Mouse (Mus musculus) urinary bladder, postnatal 25 days (tissue): ENCODE data around the gene Cox17.
"Not testable (repeated sequence)": the region's sequence is repeated elsewhere in the genome, so short reads cannot be mapped to it uniquely, and the experiment has no call there.

ENCODE experiments used
- DNase-seq: peaks from one replicate; pipeline ENCODE4 v3.0.0; 2022; ENCODE audit warnings: low spot score

The Cox17 gene

DNA sequence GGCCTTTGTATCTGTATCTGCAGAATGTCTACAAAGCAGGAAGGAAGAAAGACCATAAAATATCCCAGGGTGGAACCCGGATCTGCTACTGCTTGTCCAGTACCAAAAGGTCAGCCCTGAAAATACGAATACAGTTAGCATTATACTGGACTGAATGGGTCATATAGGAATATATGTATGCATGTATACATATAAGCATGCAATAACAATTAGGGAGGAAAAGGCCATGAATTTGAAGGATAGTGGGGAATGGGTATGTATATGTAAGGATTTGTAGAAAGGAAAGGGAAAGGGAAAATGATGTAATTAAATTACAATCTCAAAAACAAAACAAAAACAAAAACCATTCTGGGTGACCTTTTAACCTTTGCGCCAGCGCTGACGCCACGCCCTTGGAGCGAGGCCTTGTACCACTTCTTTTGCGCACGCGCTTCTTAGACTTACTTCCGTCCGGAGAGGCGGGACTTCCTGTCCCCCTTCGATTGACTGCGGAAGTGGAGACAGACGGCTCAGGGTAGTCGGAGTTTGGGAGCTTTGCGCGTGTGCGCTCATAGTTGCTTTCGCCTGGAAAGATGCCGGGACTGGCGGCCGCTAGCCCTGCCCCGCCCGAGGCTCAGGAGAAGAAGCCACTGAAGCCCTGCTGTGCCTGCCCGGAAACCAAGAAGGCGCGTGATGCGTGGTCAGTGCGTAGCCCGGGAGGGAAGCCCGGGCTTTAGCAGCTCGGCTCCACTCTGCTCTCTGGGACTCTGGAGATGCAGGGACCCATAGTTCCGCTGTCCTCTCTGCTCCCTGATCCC, at the start of gene Cox17, which contains the start of gene Gm21987:
Gene Cox17, plus strand, starts transcription at position 463 of the 797 bp plus-strand sequence.
Gene Gm21987, plus strand, starts transcription at position 512 of the 797 bp plus-strand sequence.
- peak; percentile 83 for DNase-seq

DNA sequence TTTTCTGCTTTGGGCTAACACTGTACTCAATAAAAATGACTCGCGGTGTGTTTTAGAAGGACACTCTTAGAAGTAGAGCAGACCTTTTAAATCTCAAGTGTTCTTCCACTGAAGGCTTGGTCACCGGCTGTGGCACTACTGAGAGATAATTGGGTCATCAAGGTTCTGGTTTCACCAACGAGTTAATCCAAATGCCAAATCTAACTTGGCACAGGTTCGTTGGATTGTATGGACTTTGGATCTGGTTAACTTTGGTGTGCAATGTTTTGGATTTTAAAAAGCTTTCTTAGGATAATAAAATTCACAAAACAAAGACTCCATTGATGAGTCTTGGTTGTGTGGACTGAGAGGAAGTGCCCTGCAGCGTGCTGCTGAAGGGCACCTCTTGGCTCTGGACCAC, 48.4 kb upstream of the Cox17 start:
- no peak for DNase-seq

DNA sequence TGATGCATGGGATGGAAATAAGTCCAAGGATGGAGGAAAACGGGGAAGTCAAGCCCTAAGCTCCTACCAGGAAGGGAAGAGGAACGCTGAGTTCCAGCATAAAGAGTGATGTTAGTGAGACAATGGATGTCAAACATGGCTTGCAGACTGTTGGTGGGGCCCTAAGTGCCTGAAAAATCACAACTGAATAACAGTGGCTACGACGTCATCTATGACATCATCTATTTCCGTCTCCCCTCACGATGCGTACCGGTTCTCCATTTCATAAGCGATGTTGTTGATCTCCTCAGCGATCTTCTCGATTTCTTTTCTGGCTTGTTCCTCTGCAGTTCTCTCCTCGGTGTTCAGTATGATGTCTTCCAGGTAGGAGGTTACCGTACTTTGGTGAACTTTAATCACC, 44.4 kb upstream of the Cox17 start:
- no peak for DNase-seq

DNA sequence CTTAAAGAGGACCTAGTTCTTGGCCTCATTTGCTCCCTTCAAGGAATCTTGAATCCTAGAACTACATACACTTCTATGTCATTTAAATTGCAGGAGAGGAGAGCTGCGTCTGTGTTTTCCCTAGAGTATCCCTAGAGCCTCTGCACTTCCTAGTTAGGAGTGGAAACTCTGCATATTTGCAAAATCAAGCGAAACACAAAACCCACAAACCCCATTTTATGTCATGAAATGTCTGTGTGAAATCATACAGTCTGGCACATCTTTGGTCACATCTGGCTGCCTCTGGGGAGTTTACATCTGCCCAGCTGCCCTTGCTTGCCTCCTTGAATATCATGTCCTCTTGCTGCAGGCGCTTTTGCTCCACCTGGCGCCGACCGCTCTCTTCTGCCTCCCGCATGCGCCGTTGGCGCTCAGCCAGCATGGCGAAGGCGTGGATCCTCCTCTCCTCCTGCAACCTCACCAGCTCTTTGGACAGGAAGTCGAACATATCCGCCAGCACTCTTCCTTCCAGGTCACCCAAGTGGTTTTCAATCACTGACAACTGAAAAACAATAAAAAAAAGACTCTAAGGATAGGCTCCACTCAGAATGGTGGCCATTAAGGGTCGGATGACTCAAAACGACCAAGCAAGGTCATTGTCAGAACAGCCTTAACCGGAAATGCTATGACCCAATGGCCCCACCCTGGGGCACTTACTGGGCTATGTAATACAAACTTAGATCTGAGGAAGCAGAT, 42.2 kb upstream of the Cox17 start:
- no peak for DNase-seq

DNA sequence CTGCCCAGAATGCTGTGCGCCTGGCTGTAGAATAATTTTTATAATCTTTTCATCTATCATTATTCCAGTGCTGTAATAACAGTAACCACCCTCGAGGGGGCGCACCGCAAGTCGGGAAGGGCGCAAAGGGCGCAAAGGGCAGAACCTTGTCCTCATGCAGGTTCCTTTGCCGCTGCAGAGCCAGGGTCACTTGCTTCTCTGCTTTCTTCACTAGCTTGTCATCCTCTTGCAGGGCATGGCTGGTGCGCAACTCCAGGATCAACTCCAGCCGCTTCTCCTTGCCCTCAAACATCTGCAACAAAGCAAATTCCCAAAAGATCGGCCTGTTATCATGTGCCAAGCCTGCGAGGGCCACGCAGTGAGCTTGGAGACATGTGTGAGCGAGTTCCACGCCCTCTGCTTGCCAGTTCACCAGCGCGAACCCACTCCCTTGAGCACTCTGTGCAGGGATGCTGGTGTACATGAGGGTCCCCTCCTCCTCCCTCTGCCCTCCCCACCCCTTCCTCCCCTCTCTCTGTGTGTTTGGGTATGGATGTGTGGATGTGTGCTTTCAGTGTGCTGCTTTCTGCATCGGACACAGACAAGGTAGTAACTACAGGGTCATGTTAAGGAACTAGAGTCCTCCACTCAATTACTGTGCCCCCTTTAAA, 40.1 kb upstream of the Cox17 start:
- no peak for DNase-seq

DNA sequence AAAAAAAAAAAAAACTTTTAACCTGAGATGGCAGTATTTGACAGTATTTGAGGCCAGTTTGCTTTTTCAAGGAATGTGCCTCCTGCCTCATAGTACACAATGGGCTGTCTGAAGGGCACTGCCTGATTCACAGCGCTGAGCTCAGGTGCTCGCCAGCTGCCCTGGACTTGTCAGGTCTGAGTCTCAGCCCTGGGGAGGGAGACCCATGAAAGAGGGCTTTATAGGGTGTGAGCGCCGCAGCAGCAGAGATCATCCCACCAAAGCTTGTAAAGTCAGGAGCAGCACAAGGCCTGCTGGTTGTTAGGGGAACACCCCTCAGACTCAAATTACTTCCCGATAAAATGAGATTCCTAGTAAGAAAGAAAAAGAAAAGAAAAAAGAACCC, 39.6 kb upstream of the Cox17 start:
- DNase-seq: no peak

DNA sequence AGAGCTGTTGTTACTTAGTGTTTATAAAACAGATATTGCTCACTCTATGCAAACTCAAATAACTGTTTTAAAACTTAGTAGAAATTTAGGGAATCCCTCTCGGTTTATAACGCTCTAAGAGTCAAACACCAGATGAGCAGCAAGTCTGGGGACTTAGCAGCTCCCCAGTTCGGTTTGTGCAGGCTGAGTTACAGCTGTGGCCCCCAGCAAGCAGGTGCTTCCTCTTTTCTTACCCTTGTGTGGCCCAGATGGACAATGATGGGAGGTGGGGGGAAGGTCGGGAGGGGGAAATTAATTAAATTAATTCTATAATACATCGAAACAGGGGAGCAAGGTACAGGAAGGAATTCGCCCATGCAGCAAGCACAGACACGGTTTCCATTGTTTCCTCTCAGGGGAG, 39.1 kb upstream of the Cox17 start:
- DNase-seq: no peak

DNA sequence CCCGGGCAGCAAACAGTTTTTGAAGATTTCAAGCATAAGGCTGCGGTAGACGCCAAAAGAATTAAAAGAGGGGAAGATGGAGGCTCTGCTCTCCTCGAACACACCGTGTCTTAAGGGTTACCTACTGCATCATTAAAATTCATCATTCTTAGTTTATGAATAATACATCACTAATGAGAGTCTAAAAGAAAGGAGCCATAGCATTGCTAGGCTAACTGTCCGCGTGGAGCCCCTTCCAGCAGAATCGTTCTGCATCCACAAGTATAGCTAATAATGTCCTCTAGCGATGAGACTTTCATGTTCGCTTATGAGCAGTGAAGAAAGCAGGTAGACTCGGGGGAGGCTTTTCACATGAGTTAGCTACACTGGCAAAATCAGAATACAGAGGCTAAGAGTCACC, 38.6 kb upstream of the Cox17 start:
- no peak for DNase-seq

DNA sequence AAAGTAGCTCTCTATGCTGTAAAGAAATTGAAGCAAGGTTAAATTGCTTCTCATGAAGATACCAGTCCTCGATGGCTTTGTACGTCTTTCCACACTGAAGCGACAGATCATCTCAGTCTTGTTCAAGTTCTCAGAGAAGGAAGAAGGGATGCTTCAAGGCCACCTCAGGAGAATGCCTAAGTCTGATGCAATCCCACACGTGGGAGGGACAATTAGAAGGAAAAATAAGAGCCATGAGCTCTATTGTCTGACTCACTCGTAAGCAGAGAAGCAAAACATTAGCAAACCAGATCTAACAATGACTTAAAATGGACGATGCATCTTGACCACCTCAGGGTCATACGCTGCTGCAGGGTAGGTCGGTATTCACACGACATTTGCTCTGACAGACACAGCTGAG, 28.3 kb upstream of the Cox17 start:
- DNase-seq: no peak

DNA sequence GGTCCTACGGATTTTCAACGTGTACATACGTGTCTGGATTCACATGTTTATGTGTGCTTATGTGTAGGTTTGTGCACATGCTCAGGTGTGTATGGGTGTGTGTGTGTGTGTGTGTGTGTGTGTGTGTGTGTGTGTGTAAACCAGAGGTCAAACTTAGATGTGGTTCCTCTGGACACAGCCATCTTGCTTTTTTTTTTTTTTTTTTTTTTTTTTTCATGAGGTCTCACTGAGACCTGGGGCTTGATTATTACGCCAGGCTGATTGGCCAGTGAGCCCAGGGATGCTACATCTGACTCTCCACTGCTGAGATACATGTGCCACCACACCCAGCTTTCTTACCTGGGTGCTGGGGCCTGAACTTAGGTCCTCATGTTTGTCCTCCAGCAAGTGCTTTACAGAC, 27.7 kb upstream of the Cox17 start:
- DNase-seq: no peak

DNA sequence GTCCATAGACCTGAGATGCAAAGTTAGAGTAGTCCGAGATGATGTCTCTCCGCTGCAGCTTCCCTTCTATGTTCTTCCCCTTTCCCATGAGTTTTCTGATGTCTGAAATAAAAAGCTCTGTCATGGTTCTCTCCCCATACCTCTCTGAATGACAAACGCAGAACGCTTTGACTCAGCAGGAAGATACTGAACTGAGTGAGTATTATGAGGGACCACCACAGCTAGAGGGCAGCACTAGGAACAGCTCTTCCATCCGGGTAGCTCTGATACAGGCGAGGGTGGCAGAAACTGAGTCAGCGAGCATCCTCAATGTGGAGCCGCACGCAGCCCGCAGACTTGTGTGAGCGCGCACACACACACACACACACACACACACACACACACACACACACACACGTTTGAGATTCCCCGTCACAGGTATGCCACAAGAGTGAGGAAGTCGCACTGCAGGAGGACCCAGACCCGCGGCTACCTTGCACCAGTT, 25.3 kb upstream of the Cox17 start:
- peak; percentile 29 for DNase-seq

DNA sequence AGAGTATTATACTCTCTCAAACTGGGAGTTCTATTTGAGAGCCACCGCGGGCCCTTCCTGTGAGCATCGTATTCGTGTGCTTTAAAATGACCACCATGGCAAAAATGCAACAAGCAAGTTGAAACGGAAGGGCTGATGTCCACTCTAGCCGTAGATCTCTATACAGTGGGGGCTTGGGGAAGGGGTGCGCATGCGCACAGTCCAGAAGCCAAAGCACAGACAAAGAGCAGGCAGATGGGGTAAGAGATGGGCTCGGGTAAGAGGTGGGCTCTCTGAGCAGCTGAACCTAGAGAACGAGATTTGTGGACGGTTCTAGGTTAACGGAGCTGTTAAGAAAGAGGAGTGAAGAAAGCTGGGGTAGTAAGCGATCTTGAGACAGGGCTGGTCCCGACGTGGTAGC, 22.5 kb upstream of the Cox17 start:
- DNase-seq: no peak

DNA sequence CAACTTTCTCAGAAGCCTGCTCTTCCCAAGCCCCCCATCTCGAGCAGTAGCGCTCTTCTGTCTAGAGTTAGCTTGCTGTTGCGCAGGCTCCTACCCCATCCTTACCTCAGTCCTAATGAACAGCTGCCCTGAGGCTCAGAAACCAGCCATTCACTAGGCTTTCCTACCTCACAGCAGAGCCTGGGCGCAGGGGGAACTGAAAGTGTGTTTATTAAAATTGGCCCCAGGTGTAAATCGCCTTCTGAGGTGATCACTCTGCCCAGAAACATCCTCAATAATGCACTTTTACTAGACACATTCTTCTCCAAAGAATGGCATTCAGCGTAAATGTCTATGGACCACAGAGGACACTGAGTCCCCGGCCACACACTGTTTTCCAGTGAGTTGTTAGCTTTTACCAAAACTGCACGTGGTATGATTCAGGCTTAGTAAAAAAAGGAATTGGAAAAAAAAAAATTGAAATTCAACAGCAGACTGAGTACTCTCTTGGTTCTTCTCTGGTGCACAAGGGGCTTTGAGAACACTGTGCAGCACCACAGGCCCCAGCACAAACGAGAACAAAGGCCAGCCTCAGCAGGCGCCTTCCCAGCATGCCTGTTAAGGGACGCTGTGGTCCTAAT, 19.9 kb upstream of the Cox17 start:
- DNase-seq: no peak

DNA sequence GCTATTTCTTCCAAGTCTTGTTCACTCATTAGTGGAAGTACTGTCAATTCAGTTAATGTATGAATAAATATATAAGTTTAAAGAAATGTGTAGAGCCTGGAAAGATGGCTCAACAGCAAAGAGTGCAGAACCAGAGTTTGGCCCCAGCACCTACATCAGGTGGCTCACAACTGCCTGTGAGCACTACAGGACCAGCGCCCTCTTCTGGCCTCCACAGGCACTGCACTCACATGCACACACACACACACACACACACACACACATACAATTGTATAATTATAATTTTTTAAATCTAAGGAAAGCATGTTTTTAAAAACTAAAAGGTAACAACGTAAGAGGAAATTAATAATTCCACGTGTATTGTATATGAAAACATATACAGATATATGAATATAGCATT, 17.5 kb upstream of the Cox17 start:
- DNase-seq: no peak

DNA sequence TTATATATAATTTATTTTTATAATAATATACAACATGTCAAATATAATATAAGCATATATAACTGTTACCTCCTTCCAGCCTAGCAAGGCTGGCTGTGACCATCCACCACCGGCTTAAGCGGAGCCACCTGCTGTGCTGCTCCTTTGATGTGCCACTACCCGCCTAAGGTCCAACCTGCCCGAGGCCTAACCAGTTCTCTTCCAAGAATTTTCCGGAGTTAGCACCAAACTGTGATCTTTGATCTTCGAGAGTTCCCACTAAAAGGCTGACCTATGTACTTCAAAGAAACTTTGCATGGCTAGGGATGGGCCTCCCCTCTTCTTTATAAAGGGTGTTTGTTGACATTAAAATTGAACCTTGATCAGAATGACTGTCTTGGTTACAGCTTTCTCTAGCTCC, 12.4 kb upstream of the Cox17 start:
- no peak for DNase-seq

DNA sequence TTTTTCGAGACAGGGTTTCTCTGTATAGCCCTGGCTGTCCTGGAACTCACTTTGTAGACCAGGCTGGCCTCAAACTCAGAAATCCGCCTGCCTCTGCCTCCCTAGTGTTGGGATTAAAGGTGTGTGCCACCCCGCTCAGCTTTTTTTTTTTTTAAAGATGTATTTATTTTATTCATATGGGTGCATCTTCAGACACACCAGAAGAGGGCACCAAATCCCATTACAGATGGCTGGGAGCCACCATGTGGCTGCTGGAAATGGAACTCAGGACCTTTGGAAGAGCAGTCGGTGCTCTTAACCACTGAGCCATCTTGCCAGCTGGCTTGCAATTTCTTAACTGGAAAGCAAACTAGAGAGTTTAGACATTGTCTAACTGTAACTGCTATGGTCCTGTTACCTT, 8.7 kb upstream of the Cox17 start:
- not testable (repeated sequence) for DNase-seq

DNA sequence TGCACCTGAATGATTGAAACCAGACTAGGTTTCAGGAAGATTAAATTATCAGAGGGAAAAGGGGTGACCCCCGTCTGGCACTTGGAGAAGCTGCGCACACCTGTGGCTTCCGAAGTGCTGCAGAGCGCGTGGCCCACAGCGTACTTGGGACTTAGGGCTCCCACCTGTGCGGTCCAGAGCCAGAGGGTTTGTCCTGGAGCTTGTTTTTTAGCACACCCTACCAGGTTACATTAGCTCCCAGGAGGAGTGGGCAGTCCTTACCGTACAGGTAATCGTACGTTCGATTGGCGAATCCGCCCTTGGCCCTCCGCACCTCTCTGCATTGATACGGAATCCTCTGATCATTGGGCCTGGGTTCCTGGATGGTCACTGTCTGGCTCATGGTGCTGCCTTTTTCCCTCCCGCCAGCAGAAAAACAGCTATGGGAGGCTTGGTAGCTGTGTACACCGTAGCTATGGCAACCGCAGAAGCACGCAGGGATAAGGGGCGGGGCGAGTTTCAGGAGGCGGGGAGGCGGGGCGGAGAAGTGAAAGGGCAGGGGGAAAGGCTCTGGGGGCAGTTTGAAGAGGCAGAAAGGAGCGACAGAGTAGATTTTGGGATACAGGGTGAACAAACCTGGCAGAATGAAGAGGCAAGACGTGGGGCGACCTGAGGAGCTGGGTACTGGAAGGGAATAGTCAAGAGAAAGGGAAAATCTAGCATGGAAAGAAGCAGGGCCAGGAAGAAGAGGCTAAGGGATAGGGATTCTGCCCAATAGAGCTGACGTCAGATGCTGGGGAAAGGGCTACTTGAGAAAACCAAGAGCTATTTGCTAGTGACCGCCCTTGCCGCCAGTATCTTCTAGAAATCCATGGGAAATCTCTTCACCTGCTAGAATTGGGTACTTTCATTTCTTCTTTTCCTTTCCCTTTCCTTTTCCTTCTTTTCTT, 5.1 kb upstream of the Cox17 start, which contains the start of gene Maats1:
Gene Maats1, minus strand, starts transcription at position 748 of the 929 bp plus-strand sequence.
- DNase-seq: peak; percentile 68

DNA sequence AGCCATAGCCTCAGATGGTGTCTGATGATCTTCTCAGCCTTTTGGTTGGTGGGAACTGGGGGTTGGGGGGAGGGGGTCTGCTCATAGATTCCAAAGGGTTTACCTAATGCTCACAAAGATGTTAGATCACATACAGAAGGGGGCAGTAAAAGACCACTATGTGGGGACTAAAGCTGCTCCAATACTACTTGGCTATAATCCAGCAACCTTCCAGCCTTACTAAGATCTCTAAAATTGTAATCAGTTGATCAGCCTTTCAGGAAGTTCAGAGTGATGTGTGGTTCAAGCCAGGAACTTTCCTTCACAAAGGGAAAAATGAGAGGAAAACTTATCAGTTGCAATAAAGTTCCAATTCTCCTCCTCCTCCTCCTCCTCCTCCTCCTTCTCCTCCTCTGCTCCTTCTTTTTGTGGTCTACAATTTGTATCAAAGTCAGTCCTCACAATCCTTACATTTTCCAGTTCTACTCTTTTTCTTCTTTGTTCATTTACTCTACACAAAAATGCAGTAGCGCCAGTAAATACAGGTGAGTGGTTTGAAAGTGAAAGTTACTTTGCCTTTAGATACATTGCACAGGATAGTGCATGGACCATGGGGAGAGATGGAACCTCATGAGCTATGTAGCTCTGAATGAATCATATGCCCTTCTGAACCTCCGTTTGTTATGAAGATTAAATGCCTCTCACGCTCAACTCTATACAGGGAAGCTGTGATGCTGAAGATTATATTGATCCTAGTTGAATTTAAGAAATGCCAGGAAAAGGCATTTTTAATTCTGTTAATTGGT, 1.7 kb upstream of the Cox17 start:
- DNase-seq: no peak

DNA sequence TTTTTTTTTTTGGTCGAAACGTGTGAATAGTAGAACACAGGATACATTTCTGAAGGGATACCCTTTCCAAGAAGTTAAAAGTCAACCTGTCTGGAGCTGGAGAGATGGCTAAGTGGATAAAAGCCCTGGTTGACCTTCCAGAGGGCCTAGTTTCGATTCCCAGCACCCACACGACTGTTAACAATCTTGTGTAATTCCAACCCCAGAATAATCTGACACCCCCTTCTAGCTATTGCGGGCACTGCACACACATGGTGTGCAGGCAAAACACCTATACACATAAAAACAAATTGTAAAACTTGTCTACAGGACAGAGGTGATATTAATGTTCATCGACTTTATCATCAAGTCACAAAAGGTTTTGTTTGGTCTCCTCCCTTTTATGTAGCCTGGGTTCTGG, 797 bp downstream of the Cox17 start:
- no peak for DNase-seq

DNA sequence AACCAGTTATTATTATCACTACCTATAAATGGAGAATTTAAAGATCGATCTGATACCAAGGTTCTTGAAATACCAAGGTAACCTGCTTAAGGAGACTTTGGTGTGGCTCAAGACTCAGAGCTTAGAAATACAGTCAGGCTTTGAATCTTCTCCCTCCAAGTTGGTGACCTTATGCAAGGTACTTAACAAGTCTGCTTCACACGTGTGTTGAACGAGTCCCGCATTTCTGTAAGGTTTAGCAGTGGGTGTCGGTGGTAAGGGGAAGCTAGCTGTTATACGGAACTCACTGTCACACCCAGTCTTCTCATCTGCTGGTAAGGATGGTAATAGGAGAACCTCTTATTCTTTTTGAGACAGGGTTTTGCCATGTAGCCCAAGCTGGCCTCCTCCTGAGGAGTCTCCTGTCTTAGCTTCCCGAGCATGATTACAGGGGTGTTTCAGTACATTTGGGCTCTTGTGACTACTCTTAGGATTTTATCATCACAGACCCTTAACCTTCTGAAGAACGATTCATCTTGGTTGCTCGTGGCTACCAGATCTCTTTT, 1.5 kb downstream of the Cox17 start:
- no peak for DNase-seq
